Mouse (Mus musculus) heart, adult 2 months (tissue): ENCODE data around the gene Washc4.
A peak's percentile ranks its signal among the peaks of the same experiment; 100 is the strongest.

ENCODE experiments used
- CTCF ChIP-seq: fragments of 200-600 bp; IDR thresholded peaks from 2 replicates; pipeline ENCODE4 v1.8.1; 2022; ENCODE audit warnings: antibody characterized with exemption, mild to moderate bottlenecking, moderate library complexity
- EP300 ChIP-seq: fragments of 200-500 bp; IDR thresholded peaks from 2 replicates; pipeline ENCODE4 v1.6.1; 2011; ENCODE audit warnings: low read depth, low read length, control low read depth; ENCODE audit not compliant: insufficient read depth
- POLR2A ChIP-seq: fragments of 200-500 bp; IDR thresholded peaks from 2 replicates; pipeline ENCODE4 v1.6.1; 2011; ENCODE audit warnings: mild to moderate bottlenecking, low read depth, low read length, control low read depth; ENCODE audit not compliant: insufficient read depth

GRCm38 (mm10) chr10:83637295-83637694, 93.7 kb downstream of the Washc4 start:
- 0 out of 2 replicates have a peak, but pooled peaks have one; percentile 11 for TF ChIP-seq CTCF
- TF ChIP-seq EP300, result peak; percentile 81; the same call in 1 of the 2 replicates
- peak; percentile 63 for TF ChIP-seq POLR2A
